Mouse (Mus musculus): ENCODE data around the gene Hist2h2ac.

- no peak for TF ChIP-seq POLR2A (IDR thresholded peaks at IDR 0.05; ENCODE audit: extremely low read depth, insufficient read depth, low read length)
- TF ChIP-seq CTCF (IDR thresholded peaks at IDR 0.05; ENCODE audit: low read depth, low read length): no peak
These were observed 4.7 kb upstream of the Hist2h2ac start for GRCm38 (mm10) chr3:96225421-96225820.
